Mouse (Mus musculus) megakaryocyte, embryonic 14.5 days (primary cell): ENCODE results near the gene Bicd1. TPM values are rescaled to one million over a fixed set of nuclear protein-coding genes. Genes with fewer than 3 reads are reported as not detected.
"Not testable (repeated sequence)": the region's sequence is repeated elsewhere in the genome, so short reads cannot be mapped to it uniquely, and the experiment has no call there.

ENCODE experiments used
- H3K27me3 ChIP-seq: replicated peaks from 2 replicates; pipeline ENCODE3; 2012; ENCODE audit warnings: inconsistent platforms
- H3K36me3 ChIP-seq: replicated peaks from 2 replicates; pipeline ENCODE3; 2012; ENCODE audit warnings: low read length, inconsistent platforms, mixed read lengths
- H3K4me1 ChIP-seq: 2 replicates; pipeline ENCODE4 v1.6.1; 2012; ENCODE audit warnings: inconsistent platforms
- H3K4me3 ChIP-seq: replicated peaks from 2 replicates; pipeline ENCODE3; 2012; ENCODE audit warnings: moderate library complexity, mild to moderate bottlenecking, inconsistent platforms
- H3K9me3 ChIP-seq: 2 replicates; pipeline ENCODE4 v1.6.1; 2012; ENCODE audit warnings: inconsistent platforms
- FLI1 ChIP-seq: IDR thresholded peaks from 2 replicates; pipeline ENCODE4 v1.6.1; 2012; ENCODE audit warnings: low read length, inconsistent platforms, mixed read lengths
- GATA1 ChIP-seq: IDR thresholded peaks from 3 replicates; pipeline ENCODE4 v1.6.1; 2012; ENCODE audit warnings: mixed read lengths, low read length, inconsistent platforms, borderline replicate concordance
- polyA plus RNA-seq: library from polyadenylated mRNA; stranded (reverse); fragments of >175 nt; gene quantifications from 2 replicates; pipeline ENCODE4 v1.2.3, GENCODE M21; 2012; ENCODE audit warnings: low replicate concordance; ENCODE audit not compliant: insufficient read depth

Bicd1 gene
- 0.28 and 0.79 TPM in 2 replicates for polyA plus RNA-seq

DNA sequence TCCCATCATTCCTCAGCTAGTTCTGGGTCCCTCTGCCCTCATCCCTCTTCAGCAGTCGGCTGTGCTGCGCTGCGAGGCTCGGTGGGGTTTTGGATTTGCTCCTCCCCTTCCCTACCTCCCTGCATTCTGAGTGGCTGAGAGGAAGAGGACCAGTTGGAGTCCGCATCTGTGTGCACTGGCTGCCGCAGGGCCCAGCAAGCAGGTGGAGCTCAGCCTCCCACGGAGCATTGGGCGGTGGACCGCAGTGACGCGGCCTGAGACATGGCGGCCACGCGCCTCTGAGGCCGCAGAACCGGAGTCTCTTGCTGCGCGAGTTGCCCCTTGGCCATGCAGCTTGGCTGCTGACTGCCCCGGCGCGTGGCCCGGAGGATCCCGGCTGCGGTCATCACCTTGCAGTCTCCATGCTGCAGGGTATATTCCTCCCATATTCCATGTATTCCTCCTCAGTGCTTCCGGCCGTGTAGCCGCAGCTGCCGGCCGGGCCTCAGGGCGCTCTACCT lies at the start of gene Bicd1:
TSS of gene Bicd1 (plus strand) at position 54 of the 500 bp plus-strand sequence.
- Histone ChIP-seq H3K9me3 (no peaks in the 10 kb centered on the region), H3K4me1 (peaks cover 32% of the 10 kb centered on the region), H3K4me3 (peak within 1 kb of the TSS; percentile 98), H3K36me3 (no peaks in the 10 kb centered on the region), H3K27me3 (no peaks in the 10 kb centered on the region)
- TF ChIP-seq FLI1 (no peak), GATA1 (no peak)

DNA sequence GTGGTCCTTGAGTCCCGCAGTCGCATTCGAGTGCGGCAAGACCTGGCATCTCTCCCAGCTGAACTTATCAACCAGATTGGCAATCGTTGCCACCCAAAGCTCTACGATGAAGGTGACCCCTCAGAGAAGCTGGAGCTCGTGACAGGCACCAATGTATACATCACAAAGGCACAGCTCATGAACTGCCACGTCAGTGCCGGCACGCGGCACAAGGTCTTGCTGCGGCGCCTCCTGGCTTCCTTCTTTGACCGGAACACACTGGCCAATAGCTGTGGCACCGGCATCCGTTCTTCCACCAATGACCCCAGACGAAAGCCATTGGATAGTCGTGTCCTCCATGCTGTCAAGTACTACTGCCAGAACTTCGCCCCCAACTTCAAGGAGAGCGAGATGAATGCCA lies 46.2 kb upstream of the Bicd1 start:
- Histone ChIP-seq H3K9me3 (peaks cover 31% of the 10 kb centered on the region), H3K36me3 (peaks cover 23% of the 10 kb centered on the region)
- not testable (repeated sequence) for H3K27me3 ChIP-seq, H3K4me3 ChIP-seq, H3K4me1 ChIP-seq

DNA sequence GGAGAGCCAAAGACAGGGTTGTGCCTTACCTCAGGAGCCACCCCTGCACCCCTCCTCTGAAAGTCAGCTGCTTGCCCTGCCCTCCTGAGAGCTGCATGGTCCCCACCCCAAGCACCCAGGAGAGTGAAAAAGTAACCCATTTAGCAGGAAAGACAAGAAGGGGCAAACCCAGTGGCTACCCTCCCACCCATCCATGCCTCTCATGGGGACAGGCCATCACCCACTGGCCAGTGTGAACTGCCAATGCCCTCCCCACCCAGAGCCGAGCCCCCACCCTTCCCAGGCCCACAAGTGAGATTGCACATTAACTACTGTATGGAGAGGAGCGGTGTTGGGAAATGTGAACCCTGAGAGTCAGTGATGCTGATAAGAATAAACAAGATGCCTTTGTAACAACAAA lies 42.7 kb upstream of the Bicd1 start:
- H3K4me1 ChIP-seq, H3K4me3 ChIP-seq, H3K27me3 ChIP-seq, H3K36me3 ChIP-seq: not testable (repeated sequence)
- H3K9me3 ChIP-seq, result peaks cover 26% of the 10 kb centered on the region

DNA sequence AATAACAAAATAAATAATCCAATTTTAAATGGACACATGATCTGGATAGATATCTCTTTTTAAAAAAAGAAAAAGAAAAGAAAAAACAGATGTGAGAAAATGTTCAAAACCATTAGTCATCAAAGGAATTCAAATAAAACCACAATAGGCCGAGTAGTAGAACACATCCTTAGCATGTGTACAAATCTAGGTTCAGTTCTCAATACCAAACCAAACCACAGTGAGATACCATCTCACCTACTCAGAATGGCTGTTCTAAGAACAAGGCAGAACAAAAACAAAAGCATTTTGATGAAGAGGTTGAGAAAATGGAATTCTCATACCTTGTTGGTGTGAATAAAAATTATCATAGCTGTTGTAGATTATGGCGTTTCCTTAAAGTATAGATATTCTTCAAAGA lies 42.3 kb upstream of the Bicd1 start:
- TF ChIP-seq GATA1 (no peak), FLI1 (no peak)

DNA sequence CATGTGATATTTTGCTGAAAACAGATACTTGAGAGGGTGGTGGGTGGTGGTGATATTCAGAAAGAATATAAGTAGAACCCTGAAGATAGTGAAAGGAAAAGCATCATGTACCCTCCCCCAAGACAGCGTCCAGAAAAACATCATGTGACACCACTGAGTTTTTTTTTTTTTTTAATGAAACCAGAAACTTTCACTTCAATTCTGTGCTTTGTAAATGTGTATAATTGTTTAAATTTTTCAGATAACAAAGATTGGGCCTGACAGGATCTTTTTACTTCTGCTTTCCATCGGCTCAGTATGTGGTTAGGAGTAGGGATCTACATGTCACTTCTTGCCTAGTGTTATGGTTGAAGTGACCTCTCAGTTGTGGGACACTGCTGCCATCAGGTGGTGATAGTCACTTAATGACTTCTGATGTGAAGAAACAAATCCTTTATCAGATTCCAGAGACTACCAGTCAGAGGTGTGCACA lies 33.7 kb upstream of the Bicd1 start:
- H3K4me3 ChIP-seq, result peak overlapping the region; percentile 84
- no peaks in the 10 kb centered on the region for H3K36me3 ChIP-seq
- no peaks in the 10 kb centered on the region for H3K9me3 ChIP-seq
- no peaks in the 10 kb centered on the region for H3K27me3 ChIP-seq
- TF ChIP-seq FLI1, result no peak
- TF ChIP-seq GATA1, result peak; percentile 36; the same call in 1 of the 3 replicates
- peaks cover 11% of the 10 kb centered on the region; the same call in 1 of the 2 replicates for H3K4me1 ChIP-seq

More for the DNA sequence above, 42.3 kb upstream of the Bicd1 start:
- no peak overlapping the region for H3K4me3 ChIP-seq
- peaks cover 6% of the 10 kb centered on the region for H3K4me1 ChIP-seq
- H3K36me3 ChIP-seq, result peaks cover 8% of the 10 kb centered on the region
- H3K27me3 ChIP-seq, result no peaks in the 10 kb centered on the region
- peaks cover 24% of the 10 kb centered on the region for H3K9me3 ChIP-seq

DNA sequence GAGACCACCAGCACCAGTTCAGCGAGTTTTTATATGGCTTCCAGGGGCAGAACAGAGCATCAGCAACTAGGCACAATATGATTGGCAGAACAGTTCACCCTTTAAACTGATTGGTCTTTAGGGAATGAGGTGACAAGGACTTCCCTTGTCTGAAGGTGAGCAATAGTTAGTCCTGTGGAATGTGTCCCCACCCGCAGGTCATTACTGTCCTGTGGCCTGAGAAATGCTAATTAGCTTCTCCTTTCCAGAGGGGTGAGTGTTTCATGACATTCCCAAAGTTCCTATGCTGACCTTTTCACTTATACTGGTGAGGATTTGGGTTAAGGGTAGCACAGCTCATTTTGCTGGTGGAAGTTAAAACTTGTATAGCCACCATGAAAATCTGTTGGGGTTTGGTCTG lies 25.2 kb upstream of the Bicd1 start:
- TF ChIP-seq GATA1, result no peak
- no peak for TF ChIP-seq FLI1
- H3K9me3 ChIP-seq, result no peaks in the 10 kb centered on the region
- no peaks in the 10 kb centered on the region for H3K4me1 ChIP-seq
- H3K36me3 ChIP-seq, result no peaks in the 10 kb centered on the region
- H3K27me3 ChIP-seq, result no peaks in the 10 kb centered on the region
- H3K4me3 ChIP-seq, result no peak overlapping the region

DNA sequence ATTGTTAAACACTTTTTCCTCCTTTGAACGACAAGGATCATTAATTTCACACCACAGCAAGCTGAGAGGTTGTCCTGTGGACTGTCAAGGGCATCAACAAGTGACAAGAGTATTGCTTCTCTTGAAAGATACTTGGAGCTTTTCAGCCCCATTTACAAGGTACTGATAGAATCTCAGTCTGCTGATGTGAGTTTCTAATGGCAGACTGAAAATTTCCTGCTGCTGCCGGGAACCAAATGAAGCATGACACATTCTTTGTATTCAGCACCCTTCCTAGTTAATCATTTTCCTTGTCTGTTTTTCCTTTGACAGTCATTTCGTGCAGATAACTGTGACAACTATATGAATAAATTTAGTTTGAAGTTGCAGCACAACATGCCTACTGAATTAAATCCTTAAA lies 22.3 kb upstream of the Bicd1 start:
- Histone ChIP-seq H3K4me3 (no peak overlapping the region), H3K36me3 (no peaks in the 10 kb centered on the region), H3K4me1 (no peaks in the 10 kb centered on the region), H3K9me3 (no peaks in the 10 kb centered on the region), H3K27me3 (no peaks in the 10 kb centered on the region)
- TF ChIP-seq FLI1, result no peak
- TF ChIP-seq GATA1, result no peak

DNA sequence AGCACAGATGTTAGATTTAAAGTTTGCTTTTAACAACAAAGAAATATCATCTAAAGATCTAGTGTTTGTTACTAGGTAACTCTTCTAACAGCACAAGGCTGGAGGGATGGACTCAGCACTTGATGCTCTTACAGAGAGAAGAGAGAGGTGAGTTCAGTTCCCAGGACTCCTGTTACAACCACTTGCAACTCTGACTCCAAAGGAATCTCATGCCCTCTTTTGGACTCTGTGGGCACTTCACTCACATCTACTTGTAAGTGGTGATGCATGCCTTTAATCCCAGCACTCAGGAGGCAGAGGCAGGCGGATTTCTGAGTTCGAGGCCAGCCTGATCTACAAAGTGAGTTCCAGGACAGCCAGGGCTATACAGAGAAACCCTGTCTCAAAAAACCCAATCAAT lies 19.1 kb upstream of the Bicd1 start:
- not testable (repeated sequence) for H3K27me3 ChIP-seq, H3K9me3 ChIP-seq, H3K4me3 ChIP-seq, H3K36me3 ChIP-seq, H3K4me1 ChIP-seq

DNA sequence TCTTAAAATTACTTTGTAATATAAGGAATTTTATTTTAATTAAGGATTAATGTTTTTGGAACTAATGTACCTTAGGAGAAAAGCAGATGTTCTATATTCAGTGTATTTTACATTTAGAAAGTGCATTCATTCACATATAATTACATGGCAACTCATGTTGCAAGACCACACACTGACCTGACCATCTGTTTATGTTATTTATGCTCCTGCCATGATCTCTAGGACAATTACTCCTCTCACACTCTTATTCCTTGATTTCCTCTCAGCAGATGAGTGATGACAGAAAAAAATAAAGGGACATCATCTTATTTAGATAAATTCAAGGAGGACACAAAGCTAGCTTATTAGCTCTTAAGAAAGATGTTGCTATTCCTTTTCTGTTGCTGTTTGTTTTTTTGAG lies 9.3 kb upstream of the Bicd1 start:
- no peaks in the 10 kb centered on the region for H3K9me3 ChIP-seq
- TF ChIP-seq GATA1 (no peak), FLI1 (no peak)
- H3K4me3 ChIP-seq, result no peak overlapping the region
- peaks cover 22% of the 10 kb centered on the region for H3K4me1 ChIP-seq
- no peaks in the 10 kb centered on the region for H3K36me3 ChIP-seq
- no peaks in the 10 kb centered on the region for H3K27me3 ChIP-seq

DNA sequence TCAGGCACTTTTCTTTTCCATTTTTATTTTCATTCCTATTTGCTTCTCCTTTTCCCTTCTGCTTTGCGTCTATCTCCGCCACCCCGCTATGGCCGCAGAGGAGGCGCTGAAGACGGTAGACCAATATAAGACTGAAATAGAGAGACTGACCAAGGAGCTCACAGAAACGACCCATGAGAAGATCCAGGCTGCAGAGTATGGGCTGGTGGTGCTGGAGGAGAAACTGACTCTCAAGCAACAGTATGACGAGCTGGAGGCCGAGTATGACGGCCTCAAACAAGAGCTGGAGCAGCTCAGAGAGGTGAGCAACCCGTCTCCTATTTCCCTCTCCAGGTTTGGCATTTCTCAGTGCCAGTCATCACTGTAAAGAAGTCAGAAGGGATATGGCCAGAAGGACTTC lies 655 bp downstream of the Bicd1 start:
- Histone ChIP-seq H3K27me3 (no peaks in the 10 kb centered on the region), H3K9me3 (no peaks in the 10 kb centered on the region), H3K36me3 (no peaks in the 10 kb centered on the region), H3K4me1 (peaks cover 36% of the 10 kb centered on the region), H3K4me3 (peak overlapping the region; percentile 98)
- no peak for TF ChIP-seq GATA1
- no peak for TF ChIP-seq FLI1

DNA sequence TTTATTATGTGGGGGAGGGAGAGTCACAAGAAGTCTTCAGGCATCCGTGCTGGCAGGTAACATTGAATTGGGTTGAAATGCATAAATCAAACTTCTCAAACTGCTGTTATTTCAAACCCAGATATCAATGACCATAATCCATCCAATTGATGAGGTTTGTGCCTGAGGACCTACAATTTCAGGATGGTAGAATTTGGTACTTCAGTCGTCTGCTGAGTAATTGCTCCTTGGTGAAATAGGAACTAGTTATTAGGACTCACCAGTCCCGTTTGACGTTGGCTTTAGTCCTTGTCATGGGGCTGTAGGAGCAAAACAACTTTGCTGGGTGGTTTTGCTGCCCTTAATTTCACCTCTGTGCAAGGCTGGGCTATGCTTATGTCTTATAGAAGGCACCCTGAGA lies 1.2 kb downstream of the Bicd1 start:
- peaks cover 41% of the 10 kb centered on the region for H3K4me1 ChIP-seq
- no peak for TF ChIP-seq GATA1
- no peak for TF ChIP-seq FLI1
- peak overlapping the region; percentile 98 for H3K4me3 ChIP-seq
- no peaks in the 10 kb centered on the region for H3K27me3 ChIP-seq
- no peaks in the 10 kb centered on the region for H3K9me3 ChIP-seq
- H3K36me3 ChIP-seq, result no peaks in the 10 kb centered on the region
